Mouse (Mus musculus): ENCODE results near the gene Ninl.

GRCm38 (mm10) chr2:151038811-151039222 lies 365 bp downstream of the Ninl start:
- TF ChIP-seq POLR2A (IDR thresholded peaks at IDR 0.05; ENCODE audit: control insufficient read depth, extremely low read depth, insufficient read depth, low read length, poor library complexity) (no peak), CTCF (IDR thresholded peaks at IDR 0.05; ENCODE audit: borderline replicate concordance, control insufficient read depth, extremely low read depth, insufficient read depth, low read length, poor library complexity) (no peak)
